Mouse (Mus musculus) hindbrain, embryonic 16.5 days (tissue): ENCODE data around the gene Wdr31. TPM values are rescaled to one million over a fixed set of nuclear protein-coding genes. Genes with fewer than 3 reads are reported as not detected.
A peak's percentile ranks its signal among the peaks of the same experiment; 100 is the strongest.

ENCODE experiments used
- ATAC-seq: fragments of 200-750 bp; cut with Nextera tagmentation; 2 replicates; pipeline ENCODE4 v1.8.0; 2017; ENCODE audit warnings: moderate TSS enrichment, moderate library complexity
- H3K27ac ChIP-seq: fragments of 300-500 bp; sonication (generic); 2 replicates; pipeline ENCODE4 v1.5.1; 2014; ENCODE audit warnings: low read depth, mild to moderate bottlenecking, control low read depth, low read length, moderate library complexity
- H3K27me3 ChIP-seq: fragments of 300-500 bp; sonication (generic); replicated peaks from 2 replicates; pipeline ENCODE4 v1.6.1; 2014; ENCODE audit warnings: low read length; ENCODE audit not compliant: control insufficient read depth, insufficient read depth
- H3K36me3 ChIP-seq: fragments of 300-500 bp; sonication (generic); 2 replicates; pipeline ENCODE4 v1.6.1; 2014; ENCODE audit warnings: mild to moderate bottlenecking, low read length, moderate library complexity, mixed read lengths; ENCODE audit not compliant: control insufficient read depth, insufficient read depth
- H3K4me1 ChIP-seq: fragments of 300-500 bp; sonication (generic); 2 replicates; pipeline ENCODE4 v1.6.1; 2014; ENCODE audit warnings: low read depth, low read length; ENCODE audit not compliant: control insufficient read depth, insufficient read depth
- H3K4me2 ChIP-seq: fragments of 300-500 bp; sonication (generic); 2 replicates; pipeline ENCODE4 v1.6.1; 2014; ENCODE audit warnings: mild to moderate bottlenecking, low read length, control low read depth, moderate library complexity
- H3K4me3 ChIP-seq: fragments of 300-500 bp; sonication (generic); 2 replicates; pipeline ENCODE4 v1.5.1; 2014; ENCODE audit warnings: mild to moderate bottlenecking, low read length, control low read depth, moderate library complexity
- H3K9ac ChIP-seq: fragments of 300-500 bp; sonication (generic); 2 replicates; pipeline ENCODE4 v1.6.1; 2014; ENCODE audit warnings: low read depth, mild to moderate bottlenecking, control low read depth, low read length, moderate library complexity
- H3K9me3 ChIP-seq: fragments of 300-500 bp; sonication (generic); 2 replicates; pipeline ENCODE4 v1.6.1; 2014; ENCODE audit warnings: mild to moderate bottlenecking, low read length, moderate library complexity; ENCODE audit not compliant: control insufficient read depth
- WGBS: fragments of 180-500 bp; shearing (Covaris S2); extraction: QIAGEN DNeasy Blood & Tissue Kit; methylation state at CpG from one replicate; pipeline ENCODE4 v1.1.7; 2014; 5-methylcytosine and 5-hydroxymethylcytosine counted together
- polyA plus RNA-seq: library from polyadenylated mRNA; unstranded; fragments of >200 nt; fragmentation: Nextera tagmentation; extraction: Ambion mirVana; gene quantifications from 2 replicates; pipeline ENCODE4 v1.2.1, GENCODE M21; 2015

Wdr31 gene
- 14.4 and 16.0 TPM in 2 replicates for polyA plus RNA-seq

DNA sequence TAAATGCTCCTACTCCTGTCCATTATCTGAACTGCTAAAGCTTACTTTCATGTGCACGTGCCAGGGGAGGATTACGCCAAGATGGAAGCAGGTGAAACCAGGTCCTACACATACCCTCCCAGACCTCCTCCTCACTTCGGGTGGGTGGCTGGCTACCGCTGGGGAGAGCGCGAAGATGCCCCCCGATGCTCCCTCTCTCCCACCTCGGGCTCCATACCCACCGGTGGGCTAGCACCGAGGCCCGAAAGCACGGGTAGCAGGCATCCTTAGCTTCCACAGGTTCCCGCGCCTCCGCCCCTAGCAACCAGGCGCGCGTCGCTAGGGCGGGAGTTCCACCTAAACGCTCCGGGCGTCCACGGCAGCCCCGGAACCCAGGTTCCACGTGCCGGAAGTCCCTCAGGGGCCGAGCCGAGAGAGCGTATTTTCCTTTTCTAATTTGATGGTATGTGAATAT lies at the start of gene Wdr31:
Gene Wdr31 (minus strand): TSS at position 299 of the 454 bp plus-strand sequence.
- H3K9ac ChIP-seq = peak within 1 kb of the TSS; percentile 80
- H3K27ac ChIP-seq = peak within 1 kb of the TSS; percentile 73
- no peaks in the 10 kb centered on the region for H3K4me1 ChIP-seq
- H3K27me3 ChIP-seq = no peaks in the 10 kb centered on the region
- peak within 1 kb of the TSS; percentile 77 for H3K4me2 ChIP-seq
- ATAC-seq = peak; percentile 96
- H3K36me3 ChIP-seq = peaks cover 3% of the 10 kb centered on the region; the same call in 1 of the 2 replicates
- peak within 1 kb of the TSS; percentile 75 for H3K4me3 ChIP-seq
- under 1% methylated on average over 30 of the region's 30 CpGs for WGBS
- H3K9me3 ChIP-seq = 0 out of 2 replicates have a peak, but pooled peaks cover 2% of the 10 kb centered on the region

DNA sequence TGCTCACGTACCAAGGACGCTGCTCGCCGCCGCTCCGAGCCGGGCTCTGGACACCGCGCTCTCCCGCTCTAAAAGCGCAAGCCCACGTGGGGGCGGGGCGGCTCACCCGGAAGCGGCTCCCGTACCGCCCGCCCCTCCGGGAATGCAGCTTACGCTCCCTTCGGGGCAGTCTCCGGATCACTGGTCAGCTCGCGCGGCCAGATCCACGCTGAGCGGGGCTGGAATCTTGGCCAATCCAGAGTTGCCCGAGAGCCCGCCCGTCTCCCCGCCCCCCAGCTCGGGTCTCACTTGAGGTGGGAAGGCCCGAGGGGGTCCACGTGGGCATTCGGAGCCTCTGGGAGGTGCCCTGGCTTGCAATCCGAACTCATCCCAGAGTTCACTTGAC lies 49.1 kb upstream of the Wdr31 start, which contains the start of gene Alad:
Gene Alad (minus strand): TSS at position 70 of the 385 bp plus-strand sequence.
- no peaks in the 10 kb centered on the region for H3K27me3 ChIP-seq
- no peaks in the 10 kb centered on the region for H3K36me3 ChIP-seq
- no peaks in the 10 kb centered on the region for H3K9me3 ChIP-seq
- peak within 1 kb of the TSS; percentile 66 for H3K4me2 ChIP-seq
- H3K4me1 ChIP-seq = peaks cover 21% of the 10 kb centered on the region
- peak within 1 kb of the TSS; percentile 86 for H3K9ac ChIP-seq
- peak within 1 kb of the TSS; percentile 87 for H3K4me3 ChIP-seq
- ATAC-seq = peak; percentile 92
- H3K27ac ChIP-seq = peak within 1 kb of the TSS; percentile 77
- 0% methylated on average over 34 of the region's 37 CpGs for WGBS

DNA sequence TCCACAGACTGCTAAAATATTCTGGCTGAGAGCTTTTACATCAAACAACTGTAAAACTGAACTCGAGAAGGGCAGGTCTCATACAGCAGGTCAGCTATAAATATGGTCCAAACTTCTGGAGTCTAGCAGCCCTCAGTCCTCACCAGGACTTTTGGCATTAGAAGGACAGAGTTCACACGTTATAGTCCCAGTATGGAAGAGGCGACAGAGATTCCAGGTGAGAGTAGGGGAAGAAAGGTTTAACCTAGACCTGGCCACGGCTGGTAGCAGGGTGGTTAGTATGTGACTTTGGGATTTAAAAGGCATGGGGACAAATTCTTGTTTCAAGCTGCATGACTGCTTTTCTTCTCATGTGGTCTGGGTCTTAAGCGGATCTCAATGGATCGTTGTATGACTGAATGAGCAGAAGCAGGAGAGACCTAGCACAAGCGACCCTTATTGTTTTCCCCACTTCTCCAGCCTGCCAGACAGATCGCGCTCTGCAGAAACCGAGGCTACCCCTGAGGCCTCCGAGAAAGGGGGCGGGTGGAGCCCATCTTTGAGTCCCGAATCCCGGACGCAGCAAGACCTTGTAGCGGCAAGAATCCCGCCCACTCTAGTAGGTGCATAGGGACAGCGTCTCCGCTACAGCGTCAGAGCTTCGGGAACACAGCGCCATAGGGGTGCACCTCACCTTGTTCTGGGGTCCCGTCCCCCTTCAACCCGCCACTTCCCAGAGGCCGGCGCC lies 48.6 kb upstream of the Wdr31 start:
- Histone ChIP-seq H3K4me2 (peak overlapping the region; percentile 66), H3K4me1 (peaks cover 19% of the 10 kb centered on the region), H3K9ac (peak overlapping the region; percentile 86), H3K27me3 (no peaks in the 10 kb centered on the region), H3K9me3 (no peaks in the 10 kb centered on the region), H3K36me3 (no peaks in the 10 kb centered on the region), H3K4me3 (peak overlapping the region; percentile 87), H3K27ac (peak overlapping the region; percentile 77)
- ATAC-seq = peak; percentile 78
- 2% methylated on average over 26 of the region's 26 CpGs for WGBS

DNA sequence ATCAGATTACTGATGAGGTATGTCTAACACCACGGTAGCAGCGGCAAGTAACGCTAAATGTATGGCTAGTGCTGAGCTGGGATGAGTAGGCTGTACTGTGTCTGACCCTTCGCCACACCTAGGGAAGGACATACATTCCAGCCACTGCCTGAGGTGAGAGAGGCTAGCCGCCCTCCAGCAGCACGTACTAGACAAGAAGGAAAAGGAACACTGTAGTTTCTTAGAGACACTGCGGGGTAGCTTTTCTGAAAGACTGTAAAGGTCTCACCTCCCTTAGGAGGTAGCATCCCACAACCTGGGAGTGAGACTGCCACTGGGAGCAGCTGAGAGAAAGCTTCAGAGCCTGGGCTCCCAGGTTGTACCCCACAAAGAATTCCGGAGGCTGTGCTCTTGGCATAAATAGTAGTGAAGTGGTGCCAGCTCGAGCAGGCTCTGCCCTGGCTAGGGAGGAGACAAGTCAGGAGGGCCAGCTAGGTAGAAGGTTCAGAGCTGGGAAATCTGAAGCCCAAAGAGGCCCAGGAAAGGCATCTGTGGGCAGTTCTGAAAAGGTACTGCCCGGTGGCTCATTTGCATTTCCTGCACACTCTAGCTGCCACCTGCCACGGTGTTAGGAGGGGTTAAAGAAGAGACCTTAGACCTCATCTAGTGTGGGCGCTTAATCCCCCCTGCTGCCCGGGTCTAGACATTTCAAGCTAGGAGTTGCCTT lies 47.9 kb upstream of the Wdr31 start:
- peak overlapping the region; percentile 87 for H3K4me3 ChIP-seq
- no peaks in the 10 kb centered on the region for H3K27me3 ChIP-seq
- ATAC-seq = no peak
- H3K4me2 ChIP-seq = peak overlapping the region; percentile 66
- H3K9ac ChIP-seq = peak overlapping the region; percentile 86
- WGBS = 55% methylated on average over 13 of the region's 13 CpGs
- no peaks in the 10 kb centered on the region; the same call in 1 of the 2 replicates for H3K36me3 ChIP-seq
- H3K27ac ChIP-seq = peak overlapping the region; percentile 77
- no peaks in the 10 kb centered on the region for H3K9me3 ChIP-seq
- H3K4me1 ChIP-seq = peaks cover 12% of the 10 kb centered on the region

DNA sequence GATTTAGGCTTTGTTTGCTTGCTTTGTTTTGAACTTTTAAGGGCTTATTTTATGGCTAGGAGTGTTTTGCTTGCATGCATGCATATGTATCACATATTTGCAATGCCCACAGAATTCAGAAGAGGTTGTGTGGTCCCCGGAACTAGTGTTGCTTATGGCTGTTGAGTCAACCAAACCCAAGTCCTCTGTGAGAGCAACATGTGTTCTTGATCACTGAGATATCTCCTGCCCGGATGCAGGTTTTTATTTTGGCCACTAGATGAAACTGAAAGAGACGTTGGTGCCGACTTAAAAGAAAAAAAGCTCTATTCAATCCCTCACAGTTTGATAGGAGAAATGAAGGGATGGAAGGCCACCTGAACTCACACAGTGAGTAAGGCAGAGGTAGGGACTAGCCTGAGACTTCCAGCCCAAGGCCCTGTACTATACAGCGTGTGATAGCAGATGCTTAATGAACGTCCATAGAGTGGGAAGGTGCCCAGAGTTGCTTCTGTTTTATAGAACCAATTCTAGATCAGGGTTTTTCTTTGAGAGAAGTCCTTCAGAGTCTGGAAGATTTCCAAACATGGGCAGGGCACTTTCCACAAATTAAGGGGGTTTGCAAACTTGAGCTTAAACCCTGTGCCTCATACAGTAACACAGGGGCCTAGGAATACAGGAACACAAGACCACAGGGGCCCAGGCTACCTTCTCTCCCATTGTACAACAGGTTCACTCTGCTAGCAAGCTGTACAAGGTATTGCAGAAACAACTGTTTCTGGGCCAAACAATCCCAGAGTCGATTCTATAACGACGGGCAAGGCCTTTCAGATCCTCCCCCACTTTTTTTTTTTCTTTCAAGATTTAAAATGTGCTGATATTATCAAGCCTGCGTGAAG lies 47.1 kb upstream of the Wdr31 start:
- Histone ChIP-seq H3K36me3 (no peaks in the 10 kb centered on the region; the same call in 1 of the 2 replicates), H3K9me3 (no peaks in the 10 kb centered on the region), H3K4me3 (no peak overlapping the region), H3K27me3 (no peaks in the 10 kb centered on the region), H3K4me1 (peaks cover 12% of the 10 kb centered on the region), H3K9ac (no peak overlapping the region), H3K4me2 (no peak overlapping the region), H3K27ac (no peak overlapping the region)
- ATAC-seq = no peak
- 83% methylated on average over 10 of the region's 10 CpGs for WGBS

DNA sequence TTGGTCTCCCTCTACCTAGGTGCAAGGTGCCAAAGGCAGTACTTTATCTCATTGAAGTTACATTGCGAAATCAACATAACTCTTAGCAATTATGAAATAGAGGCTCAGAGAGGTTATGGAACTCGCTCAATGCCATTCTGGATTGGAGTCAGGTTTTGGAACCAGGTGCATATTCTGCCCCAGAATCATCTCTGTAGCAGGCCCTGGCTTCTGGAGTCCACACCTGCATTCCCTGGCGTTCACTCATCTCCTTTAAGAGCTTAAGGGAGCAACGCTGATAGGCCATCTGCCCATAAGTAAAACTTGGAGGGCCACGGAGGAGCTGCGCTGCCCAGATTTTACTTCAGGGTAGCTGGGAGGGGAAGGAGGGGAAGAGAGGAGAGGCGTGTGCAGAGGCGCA lies 46.4 kb upstream of the Wdr31 start:
- WGBS = 90% methylated on average over 8 of the region's 8 CpGs
- Histone ChIP-seq H3K9ac (no peak overlapping the region), H3K36me3 (peaks cover 6% of the 10 kb centered on the region)

DNA sequence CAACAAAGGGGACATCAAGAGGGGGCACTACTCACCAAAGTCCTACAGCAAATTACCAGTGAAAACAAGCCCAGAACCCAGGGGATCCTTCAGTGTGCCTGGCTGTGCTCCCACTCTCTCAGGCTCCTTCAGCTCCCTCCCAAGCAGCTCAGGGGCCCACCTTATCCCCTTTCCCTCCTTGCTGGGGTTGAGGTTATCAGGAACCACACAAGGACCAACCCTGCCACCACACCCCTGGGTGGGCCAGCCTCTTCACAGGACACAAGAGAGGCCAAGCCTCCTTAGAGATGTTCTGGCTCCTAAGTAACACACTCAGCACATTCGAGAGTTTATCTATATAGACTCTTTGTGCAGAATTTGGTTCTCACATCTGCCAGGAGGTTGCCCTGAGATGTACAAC lies 45.9 kb upstream of the Wdr31 start:
- no peak overlapping the region for H3K4me2 ChIP-seq
- WGBS = 81% methylated on average over 1 of the region's 1 CpGs
- no peak overlapping the region for H3K4me3 ChIP-seq
- peaks cover 12% of the 10 kb centered on the region for H3K4me1 ChIP-seq
- no peak overlapping the region; the same call in 1 of the 2 replicates for H3K27ac ChIP-seq
- peaks cover 11% of the 10 kb centered on the region for H3K36me3 ChIP-seq
- H3K9ac ChIP-seq = peak overlapping the region; percentile 8; the same call in 1 of the 2 replicates
- no peak for ATAC-seq
- H3K27me3 ChIP-seq = no peaks in the 10 kb centered on the region
- no peaks in the 10 kb centered on the region for H3K9me3 ChIP-seq

More for the DNA sequence above, 46.4 kb upstream of the Wdr31 start:
- no peak overlapping the region for H3K4me2 ChIP-seq
- H3K27ac ChIP-seq = no peak overlapping the region
- peaks cover 12% of the 10 kb centered on the region for H3K4me1 ChIP-seq
- ATAC-seq = no peak
- no peak overlapping the region for H3K4me3 ChIP-seq
- H3K27me3 ChIP-seq = no peaks in the 10 kb centered on the region
- H3K9me3 ChIP-seq = no peaks in the 10 kb centered on the region

DNA sequence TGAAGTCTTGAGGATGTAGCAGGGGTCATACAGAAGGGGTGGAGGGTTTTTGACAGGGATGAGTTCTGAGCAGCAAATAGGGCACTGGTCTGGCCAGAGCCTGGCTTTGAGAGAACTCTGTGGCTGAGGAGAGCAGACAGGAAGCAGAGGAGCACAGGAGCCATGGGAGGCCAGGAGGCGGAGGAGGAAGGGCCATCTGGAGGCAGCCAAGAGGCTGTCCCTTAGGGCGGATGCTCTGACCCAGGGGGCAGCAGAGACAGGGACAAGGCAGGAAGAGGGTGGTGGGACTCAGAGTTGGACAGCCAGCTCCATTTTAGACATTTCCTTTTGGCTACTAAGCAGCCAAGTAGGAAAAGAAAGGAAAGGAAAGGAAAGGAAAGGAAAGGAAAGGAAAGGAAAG lies 45.4 kb upstream of the Wdr31 start:
- Histone ChIP-seq H3K4me3 (no peak overlapping the region), H3K36me3 (peaks cover 12% of the 10 kb centered on the region), H3K9me3 (no peaks in the 10 kb centered on the region), H3K27me3 (no peaks in the 10 kb centered on the region), H3K27ac (0 out of 2 replicates have a peak overlapping the region, but pooled peaks have one; percentile 24), H3K4me1 (peaks cover 12% of the 10 kb centered on the region), H3K9ac (no peak overlapping the region), H3K4me2 (no peak overlapping the region)
- no peak for ATAC-seq
- WGBS = 49% methylated on average over 2 of the region's 2 CpGs
